Mouse (Mus musculus) CD4-positive helper T cell, adult 2 months (primary cell): ENCODE measurements around the gene Rfc2.
A peak's percentile ranks its signal among the peaks of the same experiment; 100 is the strongest.

Source experiments
- DNase-seq: peaks from one replicate; pipeline ENCODE4 v3.0.0-alpha.2; 2012; ENCODE audit warnings: low read depth, missing footprints, low spot score

The Rfc2 gene

GRCm38 (mm10) chr5:134581146-134581545 lies at the start of gene Rfc2:
TSS of gene Rfc2 (plus strand) at chr5:134581366.
- DNase-seq: no peak

GRCm38 (mm10) chr5:134531585-134531984 lies 49.6 kb upstream of the Rfc2 start:
- no peak for DNase-seq

- no peak for DNase-seq
These were observed 48.7 kb upstream of the Rfc2 start for GRCm38 (mm10) chr5:134532417-134532816.

GRCm38 (mm10) chr5:134536036-134536435 lies 45.1 kb upstream of the Rfc2 start:
- DNase-seq: no peak

- DNase-seq: peak; percentile 52
These were observed 41.3 kb upstream of the Rfc2 start for GRCm38 (mm10) chr5:134539891-134540290.

GRCm38 (mm10) chr5:134540881-134541280 lies 40.3 kb upstream of the Rfc2 start:
- no peak for DNase-seq

GRCm38 (mm10) chr5:134541640-134542039 lies 39.5 kb upstream of the Rfc2 start:
- DNase-seq: no peak

GRCm38 (mm10) chr5:134544516-134545241 lies 36.5 kb upstream of the Rfc2 start:
- DNase-seq: no peak

- peak; percentile 17 for DNase-seq
These were observed 35.9 kb upstream of the Rfc2 start for GRCm38 (mm10) chr5:134545242-134545629.

GRCm38 (mm10) chr5:134546790-134547189 lies 34.4 kb upstream of the Rfc2 start:
- no peak for DNase-seq

GRCm38 (mm10) chr5:134548306-134548705 lies 32.9 kb upstream of the Rfc2 start:
- DNase-seq: no peak

- no peak for DNase-seq
These were observed 31.5 kb upstream of the Rfc2 start for GRCm38 (mm10) chr5:134549640-134550168.

- peak; percentile 24 for DNase-seq
These were observed 30.3 kb upstream of the Rfc2 start for GRCm38 (mm10) chr5:134550836-134551232.

- peak; percentile 32 for DNase-seq
These were observed 29.7 kb upstream of the Rfc2 start for GRCm38 (mm10) chr5:134551233-134552109.

GRCm38 (mm10) chr5:134552110-134552972 lies 28.8 kb upstream of the Rfc2 start, which contains the start of gene Clip2:
TSS of gene Clip2 (minus strand) at chr5:134552434.
- DNase-seq: peak; percentile 92

- no peak for DNase-seq
These were observed 27.1 kb upstream of the Rfc2 start for GRCm38 (mm10) chr5:134553951-134554546.

GRCm38 (mm10) chr5:134555463-134556164 lies 25.6 kb upstream of the Rfc2 start:
- DNase-seq: no peak

- no peak for DNase-seq
These were observed 21.1 kb upstream of the Rfc2 start, which contains the start of gene Syna for GRCm38 (mm10) chr5:134560071-134560449. TSS of gene Syna (minus strand) at chr5:134560171.

- no peak for DNase-seq
These were observed 20.6 kb upstream of the Rfc2 start for GRCm38 (mm10) chr5:134560450-134561171.

GRCm38 (mm10) chr5:134564272-134564671 lies 16.9 kb upstream of the Rfc2 start:
- no peak for DNase-seq
